Mouse (Mus musculus): ENCODE results near the gene 1700018B08Rik.

1700018B08Rik gene

DNA sequence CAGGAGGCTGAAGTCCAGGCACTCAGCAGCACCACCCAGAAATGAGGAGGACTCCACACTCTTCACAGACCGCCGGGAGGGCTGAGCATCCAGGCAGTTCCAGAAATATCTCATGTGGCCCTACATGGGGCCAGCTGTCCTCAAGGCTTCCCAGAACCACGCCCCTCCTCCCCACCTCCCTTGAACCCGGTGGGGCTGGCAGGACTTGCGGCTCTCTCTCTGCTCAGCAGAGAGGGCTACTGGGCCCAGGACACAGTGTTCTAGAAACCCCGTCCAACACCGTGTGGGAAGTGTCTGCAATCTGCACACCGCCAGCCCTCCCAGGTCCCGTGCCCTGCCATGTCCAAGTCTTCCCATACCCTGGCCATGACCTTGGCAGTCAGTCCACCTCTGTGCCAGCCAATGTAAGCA lies 18.8 kb upstream of the 1700018B08Rik start:
- no peak for DNase-seq (ENCODE audit: low read depth, low spot score)

DNA sequence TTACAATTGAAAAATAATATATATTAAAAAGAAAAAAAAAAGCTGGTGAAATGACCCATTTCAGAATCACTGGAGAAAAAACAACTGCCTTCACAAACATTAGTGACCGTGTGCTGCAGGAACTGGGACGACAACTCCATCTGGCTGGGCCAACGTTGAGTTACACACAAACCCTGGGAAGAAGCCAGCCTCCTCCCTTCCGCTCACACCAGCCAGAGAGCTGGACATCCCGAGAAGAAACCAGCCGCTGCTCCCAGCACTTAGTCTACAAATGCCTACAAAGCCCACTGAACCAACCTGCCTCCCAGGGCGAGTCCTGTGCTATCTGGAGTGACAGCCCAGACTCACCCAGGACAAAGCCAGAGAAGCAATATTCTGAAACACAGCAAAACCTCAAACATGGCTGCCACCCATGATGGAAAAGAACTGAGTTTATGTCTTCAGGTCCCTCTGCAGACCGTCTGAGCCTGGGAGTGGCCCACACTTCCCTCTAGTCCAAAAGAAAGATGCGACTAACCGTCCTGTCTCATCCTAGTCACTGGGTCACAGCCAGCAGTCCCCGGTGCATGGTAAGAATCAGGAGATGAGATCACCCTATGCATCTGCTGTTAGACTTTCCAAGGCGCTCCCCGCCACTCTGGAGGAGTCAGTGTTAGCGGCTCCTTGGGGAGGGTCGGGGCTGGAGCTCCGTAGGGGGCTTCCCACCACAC lies 17.7 kb upstream of the 1700018B08Rik start:
- no peak for DNase-seq (ENCODE audit: low read depth, low spot score)

DNA sequence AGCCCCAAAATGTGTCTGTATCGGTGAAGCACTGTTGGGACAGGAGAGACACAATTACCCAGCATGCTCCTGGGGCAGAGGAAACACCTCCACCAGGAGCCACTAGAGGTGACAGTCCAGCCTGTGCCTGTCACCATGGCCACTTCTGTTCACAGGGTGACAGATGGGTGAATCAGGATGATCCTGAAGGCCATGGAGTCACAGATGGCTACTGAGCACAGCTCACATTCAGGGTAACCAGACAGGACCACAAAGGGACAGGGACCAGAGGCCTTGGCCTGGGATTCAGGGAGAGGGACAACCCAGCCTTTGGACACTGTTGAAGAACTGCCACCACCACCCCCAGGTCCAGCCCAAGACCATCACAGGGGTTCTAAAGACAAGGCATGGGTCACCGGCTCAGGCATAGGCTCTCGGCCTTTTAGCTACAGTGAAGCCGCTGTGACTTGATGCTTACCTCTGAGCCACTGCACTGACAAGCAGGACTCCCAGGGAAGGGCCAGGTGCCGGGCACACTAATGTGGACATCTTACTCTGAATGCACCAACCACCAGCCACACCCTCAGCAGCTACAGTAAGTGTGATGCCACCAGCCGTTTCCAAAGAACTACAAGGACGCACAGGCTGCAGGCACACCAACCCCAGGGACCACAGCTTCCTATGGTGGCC lies 16.4 kb upstream of the 1700018B08Rik start:
- DNase-seq (ENCODE audit: low read depth, low spot score): no peak

DNA sequence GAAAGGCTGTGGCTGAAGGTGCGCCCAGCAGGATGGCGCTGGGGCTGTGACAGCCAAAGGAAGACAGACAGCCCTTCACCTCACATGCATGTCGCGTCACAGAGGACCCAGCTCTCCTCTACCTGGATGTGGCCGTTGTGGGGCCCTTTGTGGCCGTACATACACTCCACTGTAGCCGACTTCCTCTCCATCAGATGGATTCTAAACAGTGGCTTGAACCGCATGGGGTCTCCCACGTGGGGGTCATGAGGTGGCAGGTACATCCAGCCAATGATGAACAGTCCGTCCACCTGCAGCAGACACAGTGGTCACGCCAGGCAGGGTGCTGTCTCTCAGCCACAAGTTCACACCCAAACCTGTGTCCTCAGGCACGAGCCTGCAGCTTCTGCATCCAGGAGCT lies 15.7 kb upstream of the 1700018B08Rik start:
- DNase-seq (ENCODE audit: low read depth, low spot score): no peak

DNA sequence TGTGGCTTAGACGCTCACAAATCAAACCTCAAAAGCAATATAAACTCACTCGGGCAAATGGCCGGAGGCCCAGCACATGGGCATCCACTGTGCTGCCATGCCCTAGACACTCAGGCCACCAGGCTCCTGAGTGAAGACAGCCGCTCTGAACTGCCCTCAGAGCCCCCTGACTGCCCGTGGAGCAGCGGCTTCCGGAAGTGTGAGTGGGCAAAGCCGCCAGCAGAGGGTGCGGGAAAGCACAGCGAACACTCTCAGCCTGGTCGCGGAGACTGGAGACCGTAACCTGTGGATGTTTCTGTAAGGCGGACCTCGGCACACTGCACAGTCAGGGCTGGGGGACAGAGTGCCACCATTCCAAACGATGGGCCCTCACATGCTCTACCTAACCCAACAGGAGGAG lies 14.4 kb upstream of the 1700018B08Rik start:
- DNase-seq (ENCODE audit: low read depth, low spot score): no peak

DNA sequence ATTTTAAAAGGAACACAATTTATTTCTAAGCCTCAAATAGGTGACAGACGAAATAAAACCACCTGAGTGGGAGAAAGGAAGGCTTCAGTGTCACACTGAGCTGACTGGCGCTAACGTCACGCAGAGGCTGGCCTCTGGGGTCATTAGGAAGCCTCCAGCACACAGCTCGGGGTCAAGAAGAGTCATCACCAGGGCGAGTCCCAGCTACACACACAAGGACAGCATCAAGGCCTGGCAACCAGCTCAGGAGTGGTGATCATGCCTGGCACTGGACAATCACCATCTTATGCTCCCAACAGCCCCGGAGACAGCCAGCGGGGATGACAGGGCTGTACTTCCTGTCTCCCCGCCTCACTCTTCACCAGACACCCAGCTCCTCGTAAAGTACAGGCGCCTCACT lies 13.6 kb upstream of the 1700018B08Rik start:
- no peak for DNase-seq (ENCODE audit: low read depth, low spot score)

DNA sequence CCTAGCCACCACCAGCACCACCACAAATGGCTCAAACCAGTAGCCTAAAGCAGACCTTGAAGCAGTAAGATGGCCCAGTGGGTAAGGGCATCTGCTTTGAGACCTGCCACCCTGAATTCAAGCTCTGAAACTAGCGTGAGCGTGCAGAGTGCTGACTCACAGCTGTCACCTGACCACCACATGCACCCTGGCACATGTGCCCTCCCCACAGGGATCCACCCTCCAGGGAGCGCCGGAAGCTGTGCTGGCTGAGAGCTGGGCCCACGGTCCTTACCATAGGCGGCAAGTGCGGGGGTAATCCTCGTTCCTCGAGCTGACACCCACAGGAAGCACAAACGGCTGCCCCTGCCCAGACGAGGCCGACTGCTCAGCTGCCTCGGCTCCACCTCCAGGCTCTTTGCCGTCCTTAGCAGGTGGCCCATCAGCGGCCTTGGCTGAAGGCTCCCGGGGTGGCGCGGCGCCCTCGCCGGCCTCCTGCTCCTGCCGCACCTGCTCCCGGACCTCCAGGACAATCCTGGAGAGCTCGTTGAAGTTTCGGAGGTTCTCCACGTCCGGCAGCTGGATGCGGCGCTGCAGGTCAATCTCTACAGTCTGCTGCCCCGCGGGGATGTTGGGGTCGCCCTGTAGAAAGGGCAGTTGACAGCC lies 9.8 kb upstream of the 1700018B08Rik start:
- no peak for DNase-seq (ENCODE audit: low read depth, low spot score)

DNA sequence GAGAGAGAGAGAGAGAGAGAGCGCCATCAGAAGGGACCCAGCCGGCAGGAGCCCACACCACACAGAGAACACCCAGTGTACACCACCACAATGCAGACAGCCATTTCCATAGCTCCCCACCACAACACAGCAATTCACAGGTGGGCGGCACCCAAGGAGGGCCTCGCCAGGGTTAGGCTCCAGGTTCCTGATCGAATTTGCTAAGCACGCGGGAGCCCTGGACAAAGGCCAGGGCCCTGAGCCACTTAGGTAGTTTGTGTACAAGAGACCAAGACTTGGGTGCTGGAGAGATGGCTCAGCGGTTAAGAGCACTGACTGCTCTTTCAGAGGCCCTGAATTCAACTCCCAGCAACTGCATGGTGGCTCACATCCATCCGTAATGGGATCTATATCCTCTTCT lies 8.4 kb upstream of the 1700018B08Rik start:
- no peak for DNase-seq (ENCODE audit: low read depth, low spot score)

DNA sequence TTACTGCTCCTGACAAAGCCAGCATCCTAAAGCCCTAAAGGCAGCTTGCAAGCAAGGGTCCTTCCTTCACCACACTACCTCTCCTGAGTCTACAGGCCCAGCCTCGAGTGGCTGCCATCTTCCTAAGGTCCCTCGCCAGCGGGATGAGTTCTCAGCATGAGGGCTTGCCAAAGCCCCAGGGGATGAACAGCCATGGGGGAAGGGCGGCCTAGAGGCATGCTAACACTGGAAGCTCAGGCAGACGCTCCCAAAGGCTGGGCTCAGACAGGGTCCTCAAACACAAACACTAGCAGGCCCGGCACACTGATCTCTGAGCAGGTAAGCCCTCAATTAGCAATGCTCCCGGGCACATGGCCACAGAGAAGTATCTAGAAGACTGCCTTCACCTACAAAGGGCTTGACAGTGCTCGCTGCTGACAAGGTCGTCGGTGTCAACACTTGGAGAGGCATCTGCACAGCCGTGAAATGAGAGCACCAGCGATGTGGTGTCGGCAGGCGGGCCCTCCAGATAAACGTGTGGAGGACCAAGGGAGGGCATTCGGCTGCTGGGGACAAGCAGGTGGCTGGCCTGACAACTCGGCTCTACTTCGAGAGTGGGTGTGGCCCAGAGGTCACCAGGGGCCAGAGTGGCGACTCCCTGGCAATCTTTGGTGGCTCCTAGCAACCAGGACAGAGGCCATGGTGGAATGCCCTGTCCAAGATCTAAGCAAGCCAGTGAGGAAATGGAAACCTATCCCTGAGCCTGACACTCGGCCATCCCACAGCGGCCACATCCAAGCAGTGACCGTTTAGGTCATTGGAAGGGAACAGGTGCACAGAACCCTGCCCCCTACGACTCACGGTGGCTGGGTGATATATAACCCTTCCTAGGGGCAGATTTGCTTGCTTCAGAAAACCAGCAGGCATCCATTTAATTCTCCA lies 7.2 kb upstream of the 1700018B08Rik start:
- no peak for DNase-seq (ENCODE audit: low read depth, low spot score)

DNA sequence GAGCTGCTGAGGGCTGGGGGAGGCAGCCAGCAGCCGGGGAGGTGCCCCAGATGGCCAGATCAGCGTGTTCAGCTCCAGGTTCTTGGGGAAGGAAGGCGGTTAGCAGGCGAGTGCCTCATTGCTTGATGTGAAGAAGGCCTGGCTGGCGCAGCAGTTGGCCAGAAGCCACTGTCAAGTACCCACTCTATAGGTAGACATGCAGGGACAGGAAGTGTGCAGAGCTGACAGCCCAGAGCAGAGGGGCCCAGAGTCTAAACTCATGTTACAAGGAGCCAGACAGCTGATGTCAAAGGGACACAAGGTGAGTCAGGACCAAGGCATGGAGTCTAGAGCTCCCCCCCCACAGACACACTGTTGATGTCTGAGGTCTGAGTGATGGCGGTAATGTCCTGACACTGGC lies 5.9 kb upstream of the 1700018B08Rik start:
- DNase-seq (ENCODE audit: low read depth, low spot score): no peak

DNA sequence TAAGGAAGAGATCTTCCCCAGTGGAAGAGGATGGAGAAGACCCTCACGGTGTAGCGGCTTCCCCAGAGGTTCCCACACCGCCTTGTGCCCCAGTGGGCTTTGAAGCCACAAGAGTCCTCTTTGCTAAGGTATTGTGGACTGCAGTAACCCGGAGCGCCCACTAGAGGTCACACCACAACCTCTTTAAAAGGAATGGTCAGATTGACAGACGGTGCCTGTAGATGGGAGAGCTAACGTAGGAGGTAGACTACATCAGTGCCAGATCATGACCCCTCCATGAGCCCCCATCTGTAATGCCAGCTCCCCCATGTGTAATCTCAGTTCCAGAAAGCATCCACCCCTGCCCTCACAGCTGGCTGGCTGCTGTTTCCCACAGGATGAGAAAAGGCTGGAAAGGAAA lies 3.0 kb upstream of the 1700018B08Rik start:
- peak; percentile 51 for DNase-seq (ENCODE audit: low read depth, low spot score)

DNA sequence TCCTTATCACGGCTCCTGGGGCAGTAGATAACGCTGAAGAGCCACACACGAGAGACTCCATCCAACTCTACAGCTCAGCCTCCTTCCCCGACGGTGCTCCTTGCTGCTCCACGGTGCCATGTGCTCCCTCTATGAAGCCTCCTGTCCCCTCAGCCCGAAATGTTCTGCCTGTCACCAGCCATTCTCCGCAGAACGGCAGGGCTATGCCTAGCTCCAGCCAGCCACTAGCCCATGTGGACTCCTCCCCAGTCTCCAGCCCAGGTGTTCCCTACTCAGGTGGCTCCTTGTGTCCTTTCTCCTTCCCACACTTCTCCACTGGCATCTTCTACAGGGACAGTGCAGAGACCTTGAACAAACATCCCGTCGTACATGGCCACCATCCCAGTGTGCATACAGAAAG lies 816 bp upstream of the 1700018B08Rik start:
- no peak for DNase-seq (ENCODE audit: low read depth, low spot score)

DNA sequence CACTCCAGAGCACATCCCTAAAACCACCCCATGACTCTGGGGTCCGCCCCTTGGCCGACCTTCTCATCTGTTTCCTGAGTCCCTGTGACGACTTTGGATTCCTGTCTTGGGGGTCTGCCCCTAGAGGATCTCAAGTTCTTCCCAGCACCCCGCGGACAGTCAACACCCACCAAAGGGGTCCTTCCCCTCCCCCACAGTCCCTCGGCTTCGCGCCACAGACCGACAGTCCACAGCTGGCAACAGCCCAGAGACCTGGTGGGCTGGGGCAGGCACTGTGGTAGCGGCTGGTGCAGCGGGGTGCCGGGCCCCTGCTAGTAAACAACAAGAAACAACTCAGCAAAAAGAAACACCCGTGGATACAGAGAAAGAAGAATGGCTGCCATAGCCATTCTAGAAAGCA lies 1.2 kb downstream of the 1700018B08Rik start:
- DNase-seq (ENCODE audit: low read depth, low spot score): no peak

DNA sequence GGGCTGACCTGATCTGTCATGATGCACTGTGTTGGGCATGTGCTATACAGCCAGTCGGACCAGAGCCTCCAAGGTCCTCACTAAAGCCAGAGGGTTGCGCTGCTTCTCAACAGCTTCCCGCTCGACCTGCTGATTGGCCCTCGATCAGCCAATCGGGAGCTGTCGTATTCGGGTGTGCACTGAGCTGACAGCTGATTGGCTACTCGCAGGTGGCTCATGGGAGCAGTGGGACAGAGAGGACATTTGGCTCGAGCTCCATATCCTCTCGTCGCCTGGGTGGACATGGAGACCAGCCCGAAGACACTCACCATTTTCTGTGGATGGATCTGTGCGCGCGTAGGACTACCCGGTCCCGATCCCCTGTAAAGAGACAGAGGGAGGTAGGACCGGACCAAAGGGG lies 2.3 kb downstream of the 1700018B08Rik start:
- DNase-seq (ENCODE audit: low read depth, low spot score): no peak

DNA sequence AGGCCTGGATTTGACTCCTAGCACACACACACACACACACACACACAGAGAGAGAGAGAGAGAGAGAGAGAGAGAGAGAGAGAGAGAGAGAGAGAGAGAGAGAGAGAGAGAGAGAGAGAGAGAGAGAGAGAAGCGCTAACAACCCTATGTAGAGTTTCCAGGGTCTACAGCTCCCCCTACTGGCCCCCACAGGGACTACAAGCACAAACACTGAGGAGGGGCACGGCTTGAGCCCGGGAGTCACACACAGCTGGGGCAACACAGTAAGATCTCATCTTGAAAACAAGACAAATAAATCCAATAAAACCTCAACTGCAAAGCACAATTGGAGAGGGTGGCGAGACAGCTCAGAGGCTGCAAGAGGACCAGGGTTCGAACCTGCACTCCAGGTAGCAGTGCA lies 11.7 kb downstream of the 1700018B08Rik start:
- no peak for DNase-seq (ENCODE audit: low read depth, low spot score)

DNA sequence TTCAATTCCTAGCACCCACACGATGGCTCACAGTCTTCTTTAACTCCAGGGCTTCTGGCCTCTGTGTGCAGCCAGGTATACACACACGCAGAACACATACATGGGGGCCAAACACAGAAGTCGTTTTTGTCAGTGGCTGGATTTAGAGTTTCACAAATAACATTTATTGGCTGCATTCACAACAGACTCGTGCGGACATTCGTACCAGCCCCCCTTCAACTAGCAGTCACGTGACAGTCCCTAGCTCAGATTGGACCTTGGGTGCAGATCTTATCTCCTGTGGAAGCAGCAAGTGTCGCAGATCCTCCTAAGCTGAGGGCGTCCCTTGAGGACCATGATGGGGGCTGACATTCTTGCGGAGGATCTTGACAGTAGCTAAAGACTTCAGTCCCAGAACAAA lies 13.5 kb downstream of the 1700018B08Rik start:
- no peak for DNase-seq (ENCODE audit: low read depth, low spot score)

DNA sequence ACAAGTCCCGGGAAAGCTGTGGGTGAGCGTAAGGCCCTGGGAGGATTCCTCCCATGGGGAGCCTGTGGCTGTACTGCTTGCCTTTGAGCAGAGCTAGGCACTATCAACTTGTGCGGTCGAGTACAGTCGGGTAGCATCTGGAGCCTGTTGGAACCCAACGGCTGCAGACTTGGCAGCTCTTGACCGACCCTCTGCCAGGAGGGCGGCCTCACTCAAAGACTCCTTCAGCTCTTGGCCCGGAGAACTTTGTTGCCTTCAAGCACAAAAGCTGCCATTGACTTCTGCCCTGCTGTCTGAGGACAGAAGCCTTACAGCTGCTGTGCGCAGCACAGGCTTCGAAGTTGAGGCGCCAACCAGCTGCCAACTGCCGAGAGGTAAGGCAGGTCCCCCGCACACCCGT lies 15.3 kb downstream of the 1700018B08Rik start:
- DNase-seq (ENCODE audit: low read depth, low spot score): no peak

DNA sequence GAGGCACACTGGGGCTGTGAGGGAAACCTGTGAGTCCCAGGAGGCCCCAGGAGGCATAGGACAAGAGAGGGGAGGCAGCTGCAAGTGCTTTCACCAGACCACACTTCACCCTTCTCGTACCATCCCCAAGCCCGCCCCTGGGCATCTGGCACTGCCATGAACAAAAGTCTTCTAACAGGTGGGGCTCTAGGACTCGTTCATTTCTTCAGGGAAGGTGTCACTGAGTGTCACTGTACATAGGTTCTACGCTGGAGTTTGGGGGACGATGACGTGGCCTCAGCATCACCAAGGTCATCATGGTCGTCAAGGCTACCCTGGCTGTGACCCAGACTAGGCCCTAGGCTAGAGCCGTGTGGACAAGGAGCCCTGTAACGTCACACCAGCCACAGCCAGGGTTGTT lies 16.4 kb downstream of the 1700018B08Rik start:
- DNase-seq (ENCODE audit: low read depth, low spot score): no peak

DNA sequence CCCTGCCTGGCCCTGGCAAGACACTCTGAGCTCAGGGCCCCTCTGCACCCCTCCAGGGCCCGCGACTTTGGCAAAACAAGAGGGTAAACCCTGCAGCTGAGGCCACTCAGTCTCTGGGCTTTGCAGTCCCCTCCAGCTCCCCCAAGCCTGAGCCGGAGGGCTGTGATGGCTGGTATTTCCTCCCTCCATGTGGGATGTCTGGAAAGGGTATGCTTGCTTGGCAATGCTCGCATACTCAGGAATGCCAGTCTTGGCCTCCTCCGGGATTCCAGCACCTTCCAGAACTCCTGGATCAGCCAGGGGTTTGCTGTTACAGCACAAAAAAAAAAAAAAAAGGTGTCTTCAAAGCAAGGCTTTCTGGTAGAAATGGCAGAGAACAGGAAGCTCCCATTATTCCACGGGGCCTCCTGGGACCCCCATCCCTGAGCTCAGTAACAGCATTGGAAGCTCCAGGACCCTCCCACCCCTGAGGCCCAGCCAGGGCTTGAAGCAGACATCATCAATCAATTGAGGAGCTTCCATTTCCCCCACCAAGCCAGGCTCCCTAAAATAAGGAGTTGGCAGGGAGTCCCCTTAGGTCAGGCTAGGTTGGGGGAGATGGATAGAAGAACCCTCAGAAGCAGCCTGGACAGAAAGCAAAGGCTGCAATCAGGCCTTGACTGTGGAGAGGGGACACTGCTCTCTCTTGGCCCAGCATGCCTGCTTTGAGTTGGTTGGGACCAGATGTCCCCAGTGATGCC lies 17.1 kb downstream of the 1700018B08Rik start:
- DNase-seq (ENCODE audit: low read depth, low spot score): no peak

DNA sequence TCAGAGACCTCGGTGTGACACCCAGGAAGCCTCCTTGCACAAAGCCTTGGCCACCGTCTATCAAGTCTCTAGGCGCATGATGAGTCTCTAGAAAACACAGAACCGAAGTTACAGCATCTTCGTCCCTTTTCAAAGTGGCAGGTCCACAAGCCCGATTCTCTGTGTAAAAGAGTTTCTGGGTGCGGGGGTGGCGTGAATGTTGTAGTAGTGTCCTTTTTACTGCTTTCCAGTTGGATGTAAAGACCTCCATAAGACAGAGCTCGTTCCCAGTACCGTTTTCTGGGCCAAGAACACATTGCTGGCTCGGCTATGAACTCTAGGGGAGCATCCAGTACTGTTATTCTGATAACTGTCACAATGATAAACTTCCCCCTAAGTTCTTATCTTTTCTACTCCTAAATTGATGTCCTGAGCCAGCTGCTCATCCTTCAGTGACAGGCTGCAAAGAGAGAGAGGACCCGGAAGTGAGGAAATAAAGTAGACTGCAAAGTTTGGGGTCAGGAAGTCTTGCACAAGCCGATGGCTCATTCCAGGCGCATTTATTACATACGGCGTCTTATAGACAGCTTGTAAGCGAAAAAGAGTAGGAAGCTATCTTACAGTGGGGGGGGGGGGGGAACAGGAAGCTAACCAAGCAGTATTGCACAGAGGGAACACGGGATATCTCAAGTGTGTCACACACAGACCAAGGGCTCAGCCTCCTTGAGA lies 18.9 kb downstream of the 1700018B08Rik start:
- DNase-seq (ENCODE audit: low read depth, low spot score): no peak

DNA sequence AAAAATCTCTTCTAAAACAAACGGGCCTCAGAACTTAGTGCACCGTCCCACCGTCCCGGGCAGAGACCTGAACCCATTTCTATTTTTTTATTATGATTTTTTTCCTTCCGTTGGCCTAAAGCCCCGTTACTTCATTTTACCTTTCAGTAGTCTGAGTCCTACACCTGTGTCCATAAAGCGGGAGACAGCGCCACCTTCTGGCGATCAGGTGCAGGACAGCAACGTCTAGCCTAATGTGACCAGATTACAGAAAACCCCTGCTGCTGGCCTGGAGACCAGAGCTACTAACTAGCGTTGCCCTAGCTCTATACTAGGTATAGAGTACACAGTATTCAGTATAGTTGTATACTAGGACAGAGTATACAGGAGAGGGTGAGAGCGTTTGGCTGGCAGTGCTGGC lies 30.7 kb downstream of the 1700018B08Rik start:
- DNase-seq (ENCODE audit: low read depth, low spot score): peak; percentile 34
